Mouse (Mus musculus): Measurements from ENCODE around the gene Dytn. TPM values are rescaled to one million over a fixed set of nuclear protein-coding genes. Genes with fewer than 3 reads are reported as not detected.

Dytn gene
- total and polyA plus RNA-seq, 3 experiments = not detected

DNA sequence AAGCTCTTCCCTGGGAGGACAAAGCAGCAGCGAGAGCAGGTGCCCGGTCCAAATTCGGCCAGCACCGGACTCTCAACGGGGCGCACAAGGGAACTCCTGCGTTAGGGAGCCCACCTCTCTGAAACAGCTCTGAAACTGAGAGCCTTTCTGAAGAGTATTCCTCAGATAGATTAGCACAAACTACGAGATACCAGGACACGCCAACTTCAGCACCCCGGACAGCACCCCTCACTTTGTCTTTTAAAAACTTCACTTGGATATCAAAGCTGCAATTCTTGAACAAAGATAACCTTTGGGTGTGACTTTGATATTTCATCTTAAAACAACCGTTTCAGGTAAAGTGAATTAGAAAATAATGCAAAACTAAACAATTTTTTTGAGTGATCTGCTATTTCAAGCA, 72.1 kb downstream of the Dytn start:
- H3K27ac ChIP-seq (ENCODE audit: insufficient read depth, low read depth) = no peak overlapping the region
- H3K4me2 ChIP-seq (ENCODE audit: insufficient read depth, low read depth, poor library complexity, severe bottlenecking) = no peak overlapping the region
- no peaks in the 10 kb centered on the region for H3K9me3 ChIP-seq (replicated peaks; ENCODE audit: low read length)
- TF ChIP-seq ZMIZ1 (IDR thresholded peaks at IDR 0.05; ENCODE audit: low read depth, low read length) (no peak), ZKSCAN1 (IDR thresholded peaks at IDR 0.05; ENCODE audit: borderline replicate concordance, low read depth, low read length) (no peak), POLR2AphosphoS2 (IDR thresholded peaks at IDR 0.05; ENCODE audit: low read depth, low read length) (no peak), MAX (IDR thresholded peaks at IDR 0.05; ENCODE audit: low read length) (no peak), ZNF384 (IDR thresholded peaks at IDR 0.05; ENCODE audit: low read depth, low read length) (no peak), NRF1 (IDR thresholded peaks at IDR 0.05; ENCODE audit: low read depth, low read length) (no peak), CTCF (conservative IDR thresholded peaks at IDR 0.05 in 1 of 2, IDR thresholded peaks at IDR 0.05 in 1 of 2; ENCODE audit: low read depth in 2 of 2, low read length in 2 of 2) (no peak), JUND (conservative IDR thresholded peaks at IDR 0.05; ENCODE audit: low read depth, low read length) (no peak), RAD21 (IDR thresholded peaks at IDR 0.05; ENCODE audit: low read depth, low read length) (no peak)
- dilution Hi-C loops (cut with MboI; ENCODE audit: extremely low pct_ligation_motif_present, extremely low pct_unique_long_range_greater_than_20kb, low sequenced_read_pairs) (no loop called here), in situ Hi-C loops (cut with MboI; ENCODE audit: low pct_ligation_motif_present, low pct_unique_long_range_greater_than_20kb, low sequenced_read_pairs) (no loop called here)
- H3K79me2 ChIP-seq (replicated peaks; ENCODE audit: control insufficient read depth, extremely low read depth, insufficient read depth, poor library complexity, severe bottlenecking) = no peaks in the 10 kb centered on the region
- H3K9ac ChIP-seq (ENCODE audit: insufficient read depth, low read depth) = no peak overlapping the region
- H3K36me3 ChIP-seq (replicated peaks in 1 of 2; ENCODE audit: control insufficient read depth in 1 of 2, insufficient read depth in 1 of 2, low read length in 1 of 2) = no peaks in the 10 kb centered on the region
- no peaks in the 10 kb centered on the region for H3K4me1 ChIP-seq (ENCODE audit: control insufficient read depth in 1 of 2, insufficient read depth in 2 of 2)
- H3K4me3 ChIP-seq (replicated peaks in 1 of 3; ENCODE audit: low read depth in 2 of 3, low read length in 2 of 3, poor library complexity in 1 of 3) = no peak overlapping the region
- no peaks in the 10 kb centered on the region for H3K27me3 ChIP-seq (replicated peaks)
- peak; percentile 18 for DNase-seq (ENCODE audit: extremely low read depth)

DNA sequence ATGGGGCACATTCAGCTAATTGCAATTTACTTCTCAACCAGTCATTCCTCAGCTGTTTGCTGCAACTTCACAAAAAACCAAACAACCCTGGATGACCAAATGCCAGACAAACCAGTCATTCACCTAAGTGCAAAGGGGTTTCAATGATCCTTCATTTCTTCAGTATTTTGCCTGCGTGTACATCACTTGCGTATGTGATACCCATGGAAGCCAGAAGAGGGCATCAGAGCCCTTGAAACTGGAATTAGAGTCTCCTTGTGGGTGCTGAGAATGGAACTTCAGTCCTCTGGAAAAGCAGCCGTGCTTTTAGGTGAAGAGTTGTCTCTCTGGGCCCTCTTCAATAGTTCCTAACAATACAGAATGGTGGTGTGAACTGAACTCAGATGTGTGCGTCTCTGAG, 77.1 kb downstream of the Dytn start:
- Histone ChIP-seq H3K9ac (ENCODE audit: insufficient read depth, low read depth) (no peak overlapping the region), H3K79me2 (replicated peaks; ENCODE audit: control insufficient read depth, extremely low read depth, insufficient read depth, poor library complexity, severe bottlenecking) (no peaks in the 10 kb centered on the region), H3K27ac (ENCODE audit: insufficient read depth, low read depth) (no peak overlapping the region), H3K9me3 (replicated peaks; ENCODE audit: low read length) (no peaks in the 10 kb centered on the region), H3K4me2 (ENCODE audit: insufficient read depth, low read depth, poor library complexity, severe bottlenecking) (no peak overlapping the region), H3K27me3 (replicated peaks) (no peaks in the 10 kb centered on the region), H3K4me3 (replicated peaks in 1 of 3; ENCODE audit: low read depth in 2 of 3, low read length in 2 of 3, poor library complexity in 1 of 3) (no peak overlapping the region), H3K4me1 (ENCODE audit: control insufficient read depth in 1 of 2, insufficient read depth in 2 of 2) (no peaks in the 10 kb centered on the region), H3K36me3 (replicated peaks in 1 of 2; ENCODE audit: control insufficient read depth in 1 of 2, insufficient read depth in 1 of 2, low read length in 1 of 2) (no peaks in the 10 kb centered on the region)
- in situ Hi-C loops (cut with MboI; ENCODE audit: low pct_ligation_motif_present, low pct_unique_long_range_greater_than_20kb, low sequenced_read_pairs) = no loop called here
- no peak for DNase-seq (ENCODE audit: extremely low read depth)
- TF ChIP-seq MAFK (IDR thresholded peaks at IDR 0.05; ENCODE audit: insufficient replicate concordance, low read length) (no peak), CTCF (conservative IDR thresholded peaks at IDR 0.05 in 1 of 2, IDR thresholded peaks at IDR 0.05 in 1 of 2; ENCODE audit: low read depth in 2 of 2, low read length in 2 of 2) (0 out of 4 replicates have a peak, but pooled peaks of 1 of the 2 experiments have one; percentile 13)
- dilution Hi-C loops (cut with MboI; ENCODE audit: extremely low pct_ligation_motif_present, extremely low pct_unique_long_range_greater_than_20kb, low sequenced_read_pairs) = no loop called here

DNA sequence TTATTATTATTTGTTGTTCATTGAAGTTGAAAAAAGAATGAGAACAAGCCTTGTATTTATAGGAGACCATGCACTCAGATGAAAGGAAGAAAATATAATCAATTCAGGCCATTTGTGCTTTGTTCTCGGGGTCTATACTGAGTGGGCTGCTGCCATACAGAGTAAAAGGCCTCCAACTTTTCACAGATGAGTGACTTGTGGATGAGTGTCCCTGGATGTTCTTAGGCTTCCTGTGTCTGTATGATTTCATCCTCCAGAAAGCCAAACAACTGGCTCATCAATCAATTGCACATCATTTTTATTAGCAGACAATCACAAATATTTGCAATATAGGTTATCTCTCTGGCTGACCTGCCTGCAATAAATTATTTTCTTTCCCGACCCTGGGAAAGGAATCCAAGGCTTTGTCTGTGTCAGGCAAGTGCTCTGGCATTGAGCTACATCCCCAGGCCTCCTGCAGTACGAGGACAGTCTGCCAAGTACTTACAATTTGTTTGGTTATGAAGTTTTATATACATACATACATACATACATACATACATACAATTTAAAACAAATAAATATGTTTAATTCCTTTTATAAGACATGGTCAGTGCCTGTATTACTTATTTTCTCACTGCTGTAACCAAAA, 82.7 kb downstream of the Dytn start:
- TF ChIP-seq GABPA (IDR thresholded peaks at IDR 0.05; ENCODE audit: insufficient replicate concordance, low read depth, low read length) = no peak
- no peak for TF ChIP-seq CHD2 (IDR thresholded peaks at IDR 0.05; ENCODE audit: low read length)
- TF ChIP-seq MEF2A (IDR thresholded peaks at IDR 0.05; ENCODE audit: borderline replicate concordance, low read depth, low read length) = no peak
- TF ChIP-seq MAX (IDR thresholded peaks at IDR 0.05; ENCODE audit: low read length) = no peak
- TF ChIP-seq RAD21 (IDR thresholded peaks at IDR 0.05; ENCODE audit: low read depth, low read length) = no peak
- TF ChIP-seq NRF1 (IDR thresholded peaks at IDR 0.05; ENCODE audit: low read depth, low read length) = no peak
- TF ChIP-seq TBP (conservative IDR thresholded peaks at IDR 0.05; ENCODE audit: low read depth, low read length) = no peak
- TF ChIP-seq USF1 (IDR thresholded peaks at IDR 0.05; ENCODE audit: low read depth, low read length) = no peak
- no peak for TF ChIP-seq TCF12 (IDR thresholded peaks at IDR 0.05; ENCODE audit: low read depth, low read length)
- no peak for TF ChIP-seq EP300 (IDR thresholded peaks at IDR 0.05; ENCODE audit: low read length)
- TF ChIP-seq RCOR1 (conservative IDR thresholded peaks at IDR 0.05; ENCODE audit: low read depth, low read length) = no peak
- no peak for TF ChIP-seq CHD1 (IDR thresholded peaks at IDR 0.05; ENCODE audit: low read depth, low read length)
- no peak for TF ChIP-seq MAFK (IDR thresholded peaks at IDR 0.05; ENCODE audit: insufficient replicate concordance, low read length)
- TF ChIP-seq UBTF (IDR thresholded peaks at IDR 0.05; ENCODE audit: low read depth, low read length) = no peak
- TF ChIP-seq ELF1 (IDR thresholded peaks at IDR 0.05; ENCODE audit: low read depth, low read length) = no peak
- Histone ChIP-seq H3K27ac (ENCODE audit: insufficient read depth, low read depth) (no peak overlapping the region), H3K9ac (ENCODE audit: insufficient read depth, low read depth) (no peak overlapping the region), H3K79me2 (replicated peaks; ENCODE audit: control insufficient read depth, extremely low read depth, insufficient read depth, poor library complexity, severe bottlenecking) (no peaks in the 10 kb centered on the region), H3K36me3 (replicated peaks in 1 of 2; ENCODE audit: control insufficient read depth in 1 of 2, insufficient read depth in 1 of 2, low read length in 1 of 2) (no peaks in the 10 kb centered on the region), H3K4me3 (replicated peaks in 1 of 3; ENCODE audit: low read depth in 2 of 3, low read length in 2 of 3, poor library complexity in 1 of 3) (no peak overlapping the region), H3K9me3 (replicated peaks; ENCODE audit: low read length) (no peaks in the 10 kb centered on the region), H3K4me1 (ENCODE audit: control insufficient read depth in 1 of 2, insufficient read depth in 2 of 2) (no peaks in the 10 kb centered on the region), H3K27me3 (replicated peaks) (no peaks in the 10 kb centered on the region), H3K4me2 (ENCODE audit: insufficient read depth, low read depth, poor library complexity, severe bottlenecking) (no peak overlapping the region)
- dilution Hi-C loops (cut with MboI; ENCODE audit: extremely low pct_ligation_motif_present, extremely low pct_unique_long_range_greater_than_20kb, low sequenced_read_pairs) (no loop called here), in situ Hi-C loops (cut with MboI; ENCODE audit: low pct_ligation_motif_present, low pct_unique_long_range_greater_than_20kb, low sequenced_read_pairs) (no loop called here)
- DNase-seq (ENCODE audit: extremely low read depth) = no peak

Data from CH12.LX (cell line).